In the genomic region with DNA sequence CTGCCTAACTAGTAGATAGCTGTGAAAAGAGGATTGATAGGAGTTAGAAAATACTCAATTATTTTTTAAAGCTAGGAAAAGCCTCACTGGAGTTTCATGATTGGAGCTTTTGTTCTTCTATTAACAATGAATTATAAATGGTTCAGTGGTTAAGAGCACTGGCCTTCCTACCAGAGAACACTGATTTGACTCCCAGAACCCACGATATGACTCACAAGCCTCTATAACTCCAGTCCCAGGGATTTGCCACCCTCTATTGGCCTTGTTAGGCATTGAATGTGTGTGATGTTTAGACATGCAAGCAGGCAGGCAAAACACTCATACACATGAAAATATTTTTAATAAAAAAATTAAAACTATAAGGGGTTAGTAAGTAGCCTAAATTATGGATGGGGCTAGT, we compare ENCODE assay signal across 10 mouse cellular contexts.
DNase-seq lines count a peak whose midpoint lies in the region; ATAC-seq lines count a peak whose summit lies in the region.
"Had no signal": no experiment of that assay in that cellular context is flagged by ENCODE, and none has a peak within 500 bp of the region (broad histone marks: within the 10 kb centered on the region; RNA-seq: fewer than 3 reads in every experiment).

No protein-coding gene starts in this region.

- H3K4me3 ChIP-seq in heart, embryonic 12.5 days, result no peak overlapping the region
- H3K4me3 ChIP-seq in midbrain, embryonic 14.5 days (replicated peaks; ENCODE audit: low read depth, low read length), result no peak overlapping the region
- no peak overlapping the region for H3K4me3 ChIP-seq in midbrain, embryonic 15.5 days
- H3K4me3 ChIP-seq in hindbrain, embryonic 14.5 days (replicated peaks; ENCODE audit: low read length), result no peak overlapping the region
- H3K4me3 ChIP-seq: limb, embryonic 15.5 days had no signal

- no peak overlapping the region for H3K27ac ChIP-seq in heart, embryonic 12.5 days (ENCODE audit: poor library complexity, severe bottlenecking)
- no peak overlapping the region for H3K27ac ChIP-seq in midbrain, embryonic 14.5 days (replicated peaks; ENCODE audit: low read depth, low read length)
- H3K27ac ChIP-seq in midbrain, embryonic 15.5 days, result no peak overlapping the region
- no peak overlapping the region for H3K27ac ChIP-seq in hindbrain, embryonic 14.5 days
- H3K27ac ChIP-seq: limb, embryonic 15.5 days had no signal

- peak; percentile 15 to 20 for DNase-seq in heart, postnatal 10 days
- DNase-seq in midbrain, embryonic 14.5 days, result peak; percentile 71
- peak; percentile 55 for DNase-seq in hindbrain, embryonic 14.5 days (ENCODE audit: low spot score)
- DNase-seq in retina, postnatal 1 day, result peak; percentile 73
- DNase-seq in thymus, postnatal 0 days (ENCODE audit: low spot score), result no peak
- DNase-seq: cerebellum, adult 18-20 months had no signal

- no peak overlapping the region for H3K9ac ChIP-seq in heart, embryonic 12.5 days
- H3K9ac ChIP-seq in midbrain, embryonic 14.5 days (replicated peaks; ENCODE audit: low read length), result no peak overlapping the region
- H3K9ac ChIP-seq in midbrain, embryonic 15.5 days, result no peak overlapping the region
- no peak overlapping the region for H3K9ac ChIP-seq in hindbrain, embryonic 14.5 days
- H3K9ac ChIP-seq: limb, embryonic 15.5 days had no signal

- peaks cover 11% of the 10 kb centered on the region for H3K4me1 ChIP-seq in heart, embryonic 12.5 days (replicated peaks)
- H3K4me1 ChIP-seq in midbrain, embryonic 14.5 days (ENCODE audit: control insufficient read depth, insufficient read depth, low read length), result no peaks in the 10 kb centered on the region
- no peaks in the 10 kb centered on the region for H3K4me1 ChIP-seq in midbrain, embryonic 15.5 days
- H3K4me1 ChIP-seq in hindbrain, embryonic 14.5 days (replicated peaks; ENCODE audit: control insufficient read depth, insufficient read depth, low read length), result no peaks in the 10 kb centered on the region
- H3K4me1 ChIP-seq: limb, embryonic 15.5 days had no signal

- H3K4me2 ChIP-seq in heart, embryonic 12.5 days, result no peak overlapping the region
- no peak overlapping the region for H3K4me2 ChIP-seq in midbrain, embryonic 14.5 days (ENCODE audit: low read length)
- H3K4me2 ChIP-seq in midbrain, embryonic 15.5 days, result no peak overlapping the region
- no peak overlapping the region for H3K4me2 ChIP-seq in hindbrain, embryonic 14.5 days (replicated peaks)
- H3K4me2 ChIP-seq: limb, embryonic 15.5 days had no signal

- WGBS in heart, embryonic 12.5 days, result 14% methylated on average over 1 of the region's 1 CpGs
- 12% methylated on average over 1 of the region's 1 CpGs for WGBS in midbrain, embryonic 14.5 days
- 11% methylated on average over 1 of the region's 1 CpGs for WGBS in midbrain, embryonic 15.5 days
- 3% methylated on average over 1 of the region's 1 CpGs for WGBS in hindbrain, embryonic 14.5 days

- no peaks in the 10 kb centered on the region for H3K9me3 ChIP-seq in heart, embryonic 12.5 days (replicated peaks)
- H3K9me3 ChIP-seq in midbrain, embryonic 14.5 days (ENCODE audit: control insufficient read depth, low read length), result no peaks in the 10 kb centered on the region
- no peaks in the 10 kb centered on the region for H3K9me3 ChIP-seq in midbrain, embryonic 15.5 days
- H3K9me3 ChIP-seq in hindbrain, embryonic 14.5 days (ENCODE audit: control insufficient read depth, low read length), result no peaks in the 10 kb centered on the region
- H3K9me3 ChIP-seq: limb, embryonic 15.5 days had no signal

- H3K36me3 ChIP-seq in heart, embryonic 12.5 days, result no peaks in the 10 kb centered on the region
- H3K36me3 ChIP-seq in midbrain, embryonic 14.5 days (ENCODE audit: control insufficient read depth, insufficient read depth, low read length), result no peaks in the 10 kb centered on the region
- H3K36me3 ChIP-seq in midbrain, embryonic 15.5 days (replicated peaks), result no peaks in the 10 kb centered on the region
- no peaks in the 10 kb centered on the region for H3K36me3 ChIP-seq in hindbrain, embryonic 14.5 days (replicated peaks; ENCODE audit: control insufficient read depth, insufficient read depth)
- H3K36me3 ChIP-seq: limb, embryonic 15.5 days had no signal

- no peak for ATAC-seq in heart, embryonic 12.5 days (ENCODE audit: insufficient number of reproducible peaks, low FRiP score)
- ATAC-seq in midbrain, embryonic 14.5 days (ENCODE audit: low FRiP score, low TSS enrichment), result no peak
- no peak for ATAC-seq in midbrain, embryonic 15.5 days (replicated peaks)
- ATAC-seq in hindbrain, embryonic 14.5 days (ENCODE audit: low FRiP score), result no peak; the same call in 1 of the 2 replicates
- no peak for ATAC-seq in megakaryocyte-erythroid progenitor cell, adult 5-6 weeks (replicated peaks; ENCODE audit: low FRiP score, low TSS enrichment, poor library complexity, severe bottlenecking)

- intact Hi-C loops in heart, postnatal 10 days (cut with DNase I), result no loop called here

- H3K27me3 ChIP-seq in heart, embryonic 12.5 days (replicated peaks), result no peaks in the 10 kb centered on the region
- H3K27me3 ChIP-seq in midbrain, embryonic 14.5 days (ENCODE audit: control insufficient read depth, insufficient read depth, low read length), result no peaks in the 10 kb centered on the region
- no peaks in the 10 kb centered on the region for H3K27me3 ChIP-seq in midbrain, embryonic 15.5 days (replicated peaks)
- H3K27me3 ChIP-seq in hindbrain, embryonic 14.5 days (ENCODE audit: control insufficient read depth, insufficient read depth, low read length), result no peaks in the 10 kb centered on the region
- H3K27me3 ChIP-seq: limb, embryonic 15.5 days had no signal
